ENCODE assay signal across 33 mouse cellular contexts in the genomic region with DNA sequence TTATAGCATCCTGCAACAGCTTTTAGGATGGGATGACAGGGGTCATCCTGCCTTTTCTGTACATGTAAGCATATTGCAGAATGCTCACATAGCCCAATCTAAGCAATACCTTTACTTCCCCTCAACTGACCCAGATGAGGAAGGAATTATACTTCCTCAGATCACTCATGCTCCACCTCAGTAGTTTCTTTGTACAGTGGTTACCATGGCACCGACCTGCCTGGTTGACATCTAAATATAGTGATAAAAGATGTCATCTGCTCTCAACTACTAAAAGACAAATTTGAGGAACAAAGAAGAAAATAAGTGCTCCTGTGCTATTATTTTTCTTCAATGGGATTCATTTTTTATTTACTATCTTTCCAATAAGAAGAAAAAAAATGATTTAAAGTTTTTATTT.
"Had no signal": no experiment of that assay in that cellular context is flagged by ENCODE, and none has a peak within 500 bp of the region (broad histone marks: within the 10 kb centered on the region; RNA-seq: fewer than 3 reads in every experiment).

No protein-coding gene starts in this region.

- H3K4me2 ChIP-seq: limb, embryonic 12.5 days; limb, embryonic 13.5 days; limb, embryonic 15.5 days; liver, embryonic 11.5 days; liver, embryonic 12.5 days; liver, embryonic 13.5 days; liver, embryonic 15.5 days; lung, embryonic 14.5 days; lung, embryonic 15.5 days; midbrain, embryonic 11.5 days; midbrain, embryonic 12.5 days; midbrain, embryonic 13.5 days; midbrain, embryonic 15.5 days; neural tube, embryonic 12.5 days; neural tube, embryonic 13.5 days had no signal

- H3K4me3 ChIP-seq: limb, embryonic 10.5 days; limb, embryonic 12.5 days; limb, embryonic 13.5 days; limb, embryonic 15.5 days; liver, embryonic 12.5 days; liver, embryonic 13.5 days; liver, embryonic 15.5 days; lung, embryonic 15.5 days; megakaryocyte, embryonic 14.5 days; midbrain, embryonic 10.5 days; midbrain, embryonic 12.5 days; midbrain, embryonic 13.5 days; midbrain, embryonic 15.5 days; myocyte; neural tube, embryonic 12.5 days; neural tube, embryonic 13.5 days had no signal

- ATAC-seq: liver, embryonic 12.5 days; liver, postnatal 0 days; lung, postnatal 0 days; midbrain, embryonic 13.5 days; midbrain, embryonic 15.5 days; midbrain, embryonic 16.5 days had no signal

- DNase-seq: left cerebral cortex, postnatal 4 days; liver; liver, embryonic 13.5 days; liver, postnatal 0 days; lung, adult 18-20 months; lung, adult 2 months; lung, embryonic 14.5 days; lung, postnatal 10 days; lung, postnatal 14 days; lung, postnatal 36 days; lung, postnatal 4 days; midbrain, embryonic 14.5 days had no signal

- H3K36me3 ChIP-seq: limb, embryonic 10.5 days; limb, embryonic 12.5 days; limb, embryonic 13.5 days; limb, embryonic 15.5 days; liver, embryonic 12.5 days; liver, embryonic 13.5 days; liver, embryonic 15.5 days; lung, embryonic 15.5 days; midbrain, embryonic 10.5 days; midbrain, embryonic 12.5 days; midbrain, embryonic 13.5 days; midbrain, embryonic 15.5 days; neural tube, embryonic 12.5 days; neural tube, embryonic 13.5 days had no signal

- H3K27me3 ChIP-seq: limb, embryonic 12.5 days; limb, embryonic 13.5 days; limb, embryonic 15.5 days; liver, embryonic 12.5 days; liver, embryonic 13.5 days; liver, embryonic 15.5 days; lung, embryonic 15.5 days; megakaryocyte, embryonic 14.5 days; midbrain, embryonic 12.5 days; midbrain, embryonic 13.5 days; midbrain, embryonic 15.5 days; neural tube, embryonic 12.5 days; neural tube, embryonic 13.5 days had no signal

- H3K9ac ChIP-seq: limb, embryonic 12.5 days; limb, embryonic 13.5 days; limb, embryonic 15.5 days; liver, embryonic 12.5 days; liver, embryonic 13.5 days; liver, embryonic 14.5 days; liver, embryonic 15.5 days; liver, postnatal 0 days; lung, embryonic 14.5 days; lung, embryonic 15.5 days; midbrain, embryonic 12.5 days; midbrain, embryonic 13.5 days; midbrain, embryonic 15.5 days; neural tube, embryonic 12.5 days; neural tube, embryonic 13.5 days had no signal

- H3K27ac ChIP-seq: limb, embryonic 10.5 days; limb, embryonic 12.5 days; limb, embryonic 13.5 days; limb, embryonic 15.5 days; liver, embryonic 12.5 days; liver, embryonic 13.5 days; liver, embryonic 14.5 days; liver, embryonic 15.5 days; lung, embryonic 15.5 days; macrophage; midbrain, embryonic 10.5 days; midbrain, embryonic 12.5 days; midbrain, embryonic 13.5 days; midbrain, embryonic 15.5 days; neural tube, embryonic 12.5 days; neural tube, embryonic 13.5 days had no signal

- H3K9me3 ChIP-seq: limb, embryonic 10.5 days; limb, embryonic 12.5 days; limb, embryonic 13.5 days; limb, embryonic 15.5 days; liver, embryonic 12.5 days; liver, embryonic 13.5 days; liver, embryonic 15.5 days; lung, embryonic 15.5 days; megakaryocyte, embryonic 14.5 days; midbrain, embryonic 10.5 days; midbrain, embryonic 12.5 days; midbrain, embryonic 13.5 days; midbrain, embryonic 15.5 days; neural tube, embryonic 12.5 days; neural tube, embryonic 13.5 days had no signal

- H3K4me1 ChIP-seq: limb, embryonic 10.5 days; limb, embryonic 12.5 days; limb, embryonic 13.5 days; limb, embryonic 15.5 days; liver, embryonic 12.5 days; liver, embryonic 13.5 days; liver, embryonic 15.5 days; lung, embryonic 15.5 days; megakaryocyte, embryonic 14.5 days; midbrain, embryonic 10.5 days; midbrain, embryonic 12.5 days; midbrain, embryonic 13.5 days; midbrain, embryonic 15.5 days; neural tube, embryonic 12.5 days; neural tube, embryonic 13.5 days had no signal
